Mouse (Mus musculus) MEL (cell line): ENCODE measurements around the gene Gnaq.

Experiments
- BHLHE40 ChIP-seq: IDR thresholded peaks from 2 replicates; pipeline ENCODE4 v1.6.1; 2012; ENCODE audit warnings: low read depth, mild to moderate bottlenecking, inconsistent platforms, low read length, improper control_type of control experiment, borderline replicate concordance
- CTCF ChIP-seq, 3 experiments: IDR thresholded peaks in 2 of 3; conservative IDR thresholded peaks in 1 of 3; 2 replicates each; pipeline ENCODE4 v1.5.1; 2011 to 2012; ENCODE audit warnings: low read length in 3 of 3, low read depth in 2 of 3, mild to moderate bottlenecking in 2 of 3, improper control_type of control experiment in 1 of 3, inconsistent platforms in 1 of 3, mixed read lengths in 1 of 3, moderate library complexity in 1 of 3; ENCODE audit not compliant: control insufficient read depth in 1 of 3, insufficient read depth in 1 of 3, poor library complexity in 1 of 3, severe bottlenecking in 1 of 3
- E2F4 ChIP-seq: IDR thresholded peaks from 2 replicates; pipeline ENCODE4 v1.6.1; 2011; ENCODE audit warnings: low read depth, low read length, improper control_type of control experiment, borderline replicate concordance
- EP300 ChIP-seq, 2 experiments: IDR thresholded peaks; 2 replicates each; pipeline ENCODE4 v1.6.1; 2011; ENCODE audit warnings: improper control_type of control experiment in 2 of 2, low read length in 2 of 2, low read depth in 1 of 2, mild to moderate bottlenecking in 1 of 2
- GATA1 ChIP-seq: IDR thresholded peaks from 2 replicates; pipeline ENCODE4 v1.6.1; 2011; ENCODE audit warnings: low read depth, low read length, improper control_type of control experiment
- JUND ChIP-seq: IDR thresholded peaks from 2 replicates; pipeline ENCODE4 v1.6.1; 2011; ENCODE audit warnings: low read depth, mild to moderate bottlenecking, improper control_type of control experiment, low read length
- MAX ChIP-seq: IDR thresholded peaks from 2 replicates; pipeline ENCODE4 v1.6.1; 2011; ENCODE audit warnings: low read length, improper control_type of control experiment
- MYC ChIP-seq: IDR thresholded peaks from 2 replicates; pipeline ENCODE4 v1.6.1; 2011; ENCODE audit warnings: low read depth, mild to moderate bottlenecking, low read length, improper control_type of control experiment, moderate library complexity
- POLR2A ChIP-seq, 2 experiments: IDR thresholded peaks; 2 replicates each; pipeline ENCODE4 v1.6.1; 2011 to 2012; ENCODE audit warnings: low read length in 2 of 2, mild to moderate bottlenecking in 2 of 2, control low read depth in 1 of 2, improper control_type of control experiment in 1 of 2, low read depth in 1 of 2, moderate library complexity in 1 of 2; ENCODE audit not compliant: control insufficient read depth in 1 of 2, insufficient read depth in 1 of 2, poor library complexity in 1 of 2
- POLR2AphosphoS2 ChIP-seq: IDR thresholded peaks from 2 replicates; pipeline ENCODE4 v1.6.1; 2011; ENCODE audit warnings: low read length, improper control_type of control experiment
- RAD21 ChIP-seq: IDR thresholded peaks from 2 replicates; pipeline ENCODE4 v1.6.1; 2011; ENCODE audit warnings: mild to moderate bottlenecking, low read depth, low read length, improper control_type of control experiment
- TAL1 ChIP-seq: IDR thresholded peaks from 2 replicates; pipeline ENCODE4 v1.6.1; 2012; ENCODE audit warnings: mild to moderate bottlenecking, inconsistent platforms, low read length, moderate library complexity, mixed read lengths
- ZMIZ1 ChIP-seq: IDR thresholded peaks from 2 replicates; pipeline ENCODE4 v1.6.1; 2012; ENCODE audit warnings: low read depth, mild to moderate bottlenecking, inconsistent platforms, low read length, improper control_type of control experiment, moderate library complexity
- ZNF384 ChIP-seq: IDR thresholded peaks from 2 replicates; pipeline ENCODE4 v1.6.1; 2012; ENCODE audit warnings: low read depth, mild to moderate bottlenecking, inconsistent platforms, low read length, improper control_type of control experiment

DNA sequence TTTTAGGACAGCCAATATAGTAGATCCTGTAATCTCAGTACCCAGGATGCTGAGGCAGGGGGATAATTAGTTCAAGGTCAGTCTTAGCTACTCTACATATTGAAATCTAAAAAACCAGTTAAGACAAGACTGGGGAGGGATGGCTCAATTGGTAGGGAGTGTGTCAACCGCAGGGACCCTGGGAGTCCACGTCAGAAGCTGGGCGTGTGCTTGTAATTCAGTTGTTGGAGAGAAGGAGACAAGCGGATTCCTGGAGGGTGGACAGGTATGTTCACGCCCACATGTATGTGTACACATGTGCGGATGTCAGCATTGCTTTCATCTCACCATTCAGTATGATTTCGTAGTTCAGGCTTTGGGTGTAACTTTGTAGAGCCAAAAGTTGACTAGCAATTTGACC lies 24.5 kb downstream of the Gnaq start:
- TF ChIP-seq BHLHE40 (no peak), ZNF384 (no peak), MYC (no peak), POLR2A (IDR thresholded peaks at IDR 0.05; ENCODE audit: control insufficient read depth in 1 of 2, insufficient read depth in 1 of 2, low read depth in 1 of 2, low read length in 2 of 2, poor library complexity in 1 of 2) (no peak), TAL1 (no peak), POLR2AphosphoS2 (no peak), EP300 (IDR thresholded peaks at IDR 0.05; ENCODE audit: low read depth in 1 of 2, low read length in 2 of 2) (no peak), CTCF (IDR thresholded peaks at IDR 0.05 in 2 of 3, conservative IDR thresholded peaks at IDR 0.05 in 1 of 3; ENCODE audit: control insufficient read depth in 1 of 3, insufficient read depth in 1 of 3, low read depth in 2 of 3, low read length in 3 of 3, poor library complexity in 1 of 3, severe bottlenecking in 1 of 3) (no peak), GATA1 (no peak), MAX (no peak), E2F4 (no peak), JUND (no peak), RAD21 (no peak), ZMIZ1 (no peak)
